Comparison of ENCODE assay signal across 33 mouse cellular contexts in the genomic region with DNA sequence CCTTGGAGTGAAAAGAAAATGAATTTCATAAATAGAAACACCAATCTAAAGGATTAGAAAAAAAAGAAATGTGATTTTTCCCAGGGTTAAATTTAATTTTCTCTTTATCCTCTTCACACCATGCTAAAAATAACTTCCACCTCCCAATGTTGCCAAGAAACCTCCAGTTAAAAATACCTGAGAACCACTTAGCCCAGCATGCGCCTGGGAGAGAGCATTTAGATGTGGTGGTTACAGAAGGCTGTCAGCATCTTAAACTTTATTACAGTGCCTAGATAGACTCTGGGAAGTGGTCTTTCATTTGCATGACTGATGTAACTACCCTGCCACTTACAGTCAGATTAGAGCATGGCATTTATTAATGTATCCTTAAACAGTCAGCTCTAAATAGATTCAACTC. TPM values are rescaled to one million over a fixed set of nuclear protein-coding genes. Genes with fewer than 3 reads are reported as not detected.
DNase-seq lines count a peak whose midpoint lies in the region; ATAC-seq lines count a peak whose summit lies in the region.
"Had no signal": no experiment of that assay in that cellular context is flagged by ENCODE, and none has a peak within 500 bp of the region (broad histone marks: within the 10 kb centered on the region; RNA-seq: fewer than 3 reads in every experiment).

No protein-coding gene starts in this region.

- peak; percentile 92 for DNase-seq in heart, adult 11 months
- no peak for DNase-seq in heart, postnatal 4 days
- DNase-seq in left cerebral cortex, postnatal 25 days (ENCODE audit: low spot score in 2 of 2) = peak; percentile 7 to 43
- DNase-seq in left cerebral cortex, adult 18-20 months (ENCODE audit: low spot score in 2 of 2) = no peak
- peak; percentile 48 for DNase-seq in telencephalon, adult 2 months (ENCODE audit: low read depth, low spot score)
- no peak for DNase-seq in urinary bladder, adult 18-20 months (ENCODE audit: low spot score in 2 of 2)
- DNase-seq: adrenal gland, postnatal 25 days; cerebellum, adult 2 months; cerebellum, postnatal 14 days; gastrocnemius, postnatal 36 days; kidney, adult 8-10 months; kidney, postnatal 4 days; layer of hippocampus, postnatal 36 days; lung, embryonic 14.5 days; lung, postnatal 14 days; midbrain, embryonic 14.5 days; retina, postnatal 1 day; right cerebral cortex, postnatal 14 days; thymus, postnatal 25 days had no signal

- WGBS in heart, embryonic 14.5 days = 32% methylated on average over 1 of the region's 1 CpGs

- no peaks in the 10 kb centered on the region for H3K36me3 ChIP-seq in heart, embryonic 14.5 days (ENCODE audit: control insufficient read depth, insufficient read depth, low read length)
- H3K36me3 ChIP-seq: hindbrain, embryonic 15.5 days; intestine, embryonic 15.5 days; limb, embryonic 12.5 days; liver, embryonic 15.5 days had no signal

- H3K9ac ChIP-seq in heart, embryonic 14.5 days (ENCODE audit: low read length) = no peak overlapping the region
- H3K9ac ChIP-seq: hindbrain, embryonic 15.5 days; intestine, embryonic 15.5 days; limb, embryonic 12.5 days; liver, embryonic 15.5 days; lung, embryonic 14.5 days had no signal

- peaks cover 8 to 20% of the 10 kb centered on the region in 2 experiments for H3K4me1 ChIP-seq in heart, embryonic 14.5 days (ENCODE audit: control insufficient read depth in 2 of 2, insufficient read depth in 2 of 2, low read length in 2 of 2)
- H3K4me1 ChIP-seq: hindbrain, embryonic 15.5 days; intestine, embryonic 15.5 days; liver, embryonic 15.5 days had no signal

- ATAC-seq in heart, embryonic 14.5 days (ENCODE audit: insufficient number of reproducible peaks, insufficient read depth, low FRiP score, low read depth) = peak; percentile 69
- ATAC-seq in inflammation-experienced regulatory T-cells, adult 6 months = no peak
- ATAC-seq: CD4-positive, CD25-positive, alpha-beta regulatory T cell, adult 4 months; intestine, embryonic 15.5 days had no signal

- H3K4me3 ChIP-seq in heart, embryonic 14.5 days (ENCODE audit: control insufficient read depth in 1 of 2, insufficient read depth in 1 of 2, low read depth in 1 of 2, low read length in 2 of 2) = no peak overlapping the region
- H3K4me3 ChIP-seq: erythroblast, embryonic 14.5 days; hindbrain, embryonic 15.5 days; intestine, embryonic 15.5 days; limb, embryonic 12.5 days; liver, embryonic 15.5 days had no signal

- H3K27me3 ChIP-seq in heart, embryonic 14.5 days (ENCODE audit: control insufficient read depth, insufficient read depth, low read length) = no peaks in the 10 kb centered on the region
- H3K27me3 ChIP-seq: hindbrain, embryonic 15.5 days; intestine, embryonic 15.5 days; limb, embryonic 12.5 days; liver, embryonic 15.5 days had no signal

- H3K27ac ChIP-seq in heart, embryonic 14.5 days (replicated peaks in 1 of 2; ENCODE audit: control insufficient read depth in 1 of 2, insufficient read depth in 1 of 2, low read depth in 2 of 2, low read length in 2 of 2) = peak overlapping the region in 1 of 2 experiments; percentile 61; a peak in 2 of 4 replicates
- H3K27ac ChIP-seq: hindbrain, embryonic 15.5 days; intestine, embryonic 15.5 days; kidney, postnatal 0 days; limb, embryonic 12.5 days; liver, embryonic 15.5 days had no signal

- intact Hi-C loops in left cerebral cortex, postnatal 25 days (cut with DNase I) = no loop called here

- H3K4me2 ChIP-seq in heart, embryonic 14.5 days (ENCODE audit: low read length) = no peak overlapping the region
- H3K4me2 ChIP-seq: hindbrain, embryonic 15.5 days; intestine, embryonic 15.5 days; limb, embryonic 12.5 days; liver, embryonic 15.5 days; lung, embryonic 14.5 days had no signal

- no peaks in the 10 kb centered on the region for H3K9me3 ChIP-seq in heart, embryonic 14.5 days (ENCODE audit: control insufficient read depth, low read length)
- H3K9me3 ChIP-seq: hindbrain, embryonic 15.5 days; intestine, embryonic 15.5 days; limb, embryonic 12.5 days; liver, embryonic 15.5 days had no signal

RNA-seq across cellular contexts. Expression of a gene that starts 17.0 kb away (rescaled TPM):
- total RNA-seq in heart, postnatal 4 days (2021) = 1 to 10 TPM in 1 of 2 experiments, under 1 TPM in 1; 0.97 to 1.0 TPM
- 10 to 100 TPM; 73.2 to 79.7 TPM for total RNA-seq in left cerebral cortex, postnatal 25 days (2021)
- 10 to 100 TPM; 45.9 to 49.7 TPM for total RNA-seq in left cerebral cortex, adult 18-20 months (2021)
- polyA plus RNA-seq in heart, embryonic 14.5 days (2014; fragmentation: Nextera tagmentation; extraction: Ambion mirVana) = 0.23 and 0.30 TPM in 2 replicates
- polyA plus RNA-seq in inflammation-experienced regulatory T-cells, adult 6 months (2017; shearing (Covaris generic)) = not detected
- total RNA-seq: gastrocnemius, adult 18-20 months; gastrocnemius, postnatal 36 days; hematopoietic stem cell, adult 5-6 weeks; liver, adult 2 months; monocyte, adult 5-6 weeks had no signal
- polyA plus RNA-seq: CD4-positive, CD25-positive, alpha-beta regulatory T cell, adult 4 months; erythroblast, embryonic 14.5 days; liver, adult 2 months; liver, embryonic 15.5 days; lung, embryonic 14.5 days; stomach, embryonic 14.5 days had no signal

Comparison
In these comparisons a context has a peak if more than half of its experiments do, and no peak if none do; other contexts are left out.
1. DNase-seq: peak in heart, adult 11 months (single experiment), left cerebral cortex, postnatal 25 days (2 of 2) and telencephalon, adult 2 months (single experiment); none in heart, postnatal 4 days (single experiment), left cerebral cortex, adult 18-20 months (0 of 2) and urinary bladder, adult 18-20 months (0 of 2).
2. RNA of a gene that starts 17.0 kb away (total RNA-seq): 73.2 to 79.7 TPM in left cerebral cortex, postnatal 25 days and 45.9 to 49.7 TPM in left cerebral cortex, adult 18-20 months; 0.97 to 1.0 TPM in heart, postnatal 4 days; every median in the first group is over 10 times any median in the second.